Mouse (Mus musculus) heart, embryonic 14.5 days (tissue): Measurements from ENCODE around the gene Hivep3. TPM values are rescaled to one million over a fixed set of nuclear protein-coding genes. Genes with fewer than 3 reads are reported as not detected.

Source experiments
- ATAC-seq: fragments of 200-750 bp; cut with Nextera tagmentation; 2 replicates; pipeline ENCODE4 v1.8.0; 2017; ENCODE audit warnings: low read depth, moderate TSS enrichment; ENCODE audit not compliant: insufficient number of reproducible peaks, insufficient read depth, low FRiP score
- H3K27ac ChIP-seq, 2 experiments: fragments of 200-500 bp in 1 of 2; fragments of 300-500 bp in 1 of 2; sonication (generic) in 1 of 2; replicated peaks in 1 of 2; 2 replicates each; pipeline ENCODE4 v1.5.1; 2012 to 2014; ENCODE audit warnings: low read depth in 2 of 2, low read length in 2 of 2, control low read depth in 1 of 2, mild to moderate bottlenecking in 1 of 2, mixed read lengths in 1 of 2; ENCODE audit not compliant: control insufficient read depth in 1 of 2, insufficient read depth in 1 of 2
- H3K27me3 ChIP-seq: fragments of 300-500 bp; sonication (generic); 2 replicates; pipeline ENCODE4 v1.6.1; 2014; ENCODE audit warnings: mild to moderate bottlenecking, low read length, control low read depth; ENCODE audit not compliant: control insufficient read depth, insufficient read depth
- H3K36me3 ChIP-seq: fragments of 300-500 bp; sonication (generic); 2 replicates; pipeline ENCODE4 v1.6.1; 2014; ENCODE audit warnings: mild to moderate bottlenecking, control low read depth, low read length, mixed read lengths; ENCODE audit not compliant: control insufficient read depth, insufficient read depth
- H3K4me1 ChIP-seq, 2 experiments: fragments of 200-500 bp in 1 of 2; fragments of 300-500 bp in 1 of 2; sonication (generic) in 1 of 2; 2 replicates each; pipeline ENCODE4 v1.6.1; 2012 to 2014; ENCODE audit warnings: low read length in 2 of 2, control low read depth in 1 of 2, mixed read lengths in 1 of 2; ENCODE audit not compliant: control insufficient read depth in 2 of 2, insufficient read depth in 2 of 2
- H3K4me2 ChIP-seq: fragments of 300-500 bp; sonication (generic); 2 replicates; pipeline ENCODE4 v1.6.1; 2014; ENCODE audit warnings: mild to moderate bottlenecking, low read length
- H3K4me3 ChIP-seq, 2 experiments: fragments of 200-500 bp in 1 of 2; fragments of 300-500 bp in 1 of 2; sonication (generic) in 1 of 2; 2 replicates each; pipeline ENCODE4 v1.5.1; 2012 to 2014; ENCODE audit warnings: low read length in 2 of 2, mild to moderate bottlenecking in 2 of 2, control low read depth in 1 of 2, low read depth in 1 of 2, moderate library complexity in 1 of 2; ENCODE audit not compliant: control insufficient read depth in 1 of 2, insufficient read depth in 1 of 2
- H3K9ac ChIP-seq: fragments of 300-500 bp; sonication (generic); 2 replicates; pipeline ENCODE4 v1.6.1; 2014; ENCODE audit warnings: mild to moderate bottlenecking, low read length
- H3K9me3 ChIP-seq: fragments of 300-500 bp; sonication (generic); 2 replicates; pipeline ENCODE4 v1.6.1; 2016; ENCODE audit warnings: low read length, control low read depth; ENCODE audit not compliant: control insufficient read depth
- WGBS: fragments of 180-500 bp; shearing (Covaris S2); extraction: QIAGEN DNeasy Blood & Tissue Kit; methylation state at CpG from one replicate; pipeline ENCODE4 v1.1.7; 2014; 5-methylcytosine and 5-hydroxymethylcytosine counted together
- polyA plus RNA-seq: library from polyadenylated mRNA; unstranded; fragments of >200 nt; fragmentation: Nextera tagmentation; extraction: Ambion mirVana; gene quantifications from 2 replicates; pipeline ENCODE4 v1.2.1, GENCODE M21; 2014

Hivep3 gene
- polyA plus RNA-seq, 1 experiment from 2014 or later, result 6.8 TPM

DNA sequence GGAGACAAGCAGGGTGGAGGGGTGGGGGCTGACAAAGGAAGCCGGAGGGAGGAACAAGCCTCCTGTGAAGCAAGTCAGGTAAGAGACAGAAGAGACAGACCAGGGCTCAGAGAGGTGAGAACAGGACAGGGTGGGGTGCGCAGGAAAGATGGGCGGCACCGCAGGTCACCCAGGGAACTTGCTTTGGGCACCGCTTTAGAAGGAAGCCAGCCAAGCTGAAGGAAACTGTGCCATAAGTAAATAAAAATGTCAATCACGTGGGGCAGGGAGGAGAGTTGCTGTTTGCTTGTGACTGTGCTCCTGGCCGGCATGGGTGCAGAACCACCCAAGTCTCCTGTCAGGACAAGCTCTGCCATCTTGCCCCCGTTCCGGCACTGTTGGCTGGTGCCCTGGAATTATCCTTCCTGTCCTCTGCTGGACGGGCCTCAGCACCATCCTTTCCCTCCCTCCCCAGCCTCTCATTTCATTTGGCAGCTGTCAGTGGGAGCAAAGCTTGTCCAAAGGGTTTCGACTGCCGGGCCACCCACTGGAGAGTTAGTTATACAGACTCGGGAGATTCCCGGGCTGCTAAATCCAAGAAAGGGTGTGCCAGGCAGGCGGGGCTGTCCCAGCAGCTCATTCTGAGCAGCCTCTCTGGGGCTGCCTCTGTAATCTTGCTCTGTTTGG lies 338.4 kb downstream of the Hivep3 start:
- Histone ChIP-seq H3K36me3 (no peaks in the 10 kb centered on the region), H3K27ac (no peak overlapping the region), H3K9ac (no peak overlapping the region), H3K27me3 (no peaks in the 10 kb centered on the region), H3K9me3 (no peaks in the 10 kb centered on the region), H3K4me1 (peaks cover 16 to 26% of the 10 kb centered on the region in 2 experiments), H3K4me2 (no peak overlapping the region), H3K4me3 (no peak overlapping the region)
- WGBS, result 69% methylated on average over 15 of the region's 15 CpGs
- no peak for ATAC-seq

- no peaks in the 10 kb centered on the region for H3K9me3 ChIP-seq
- WGBS, result 74% methylated on average over 5 of the region's 5 CpGs
- H3K4me3 ChIP-seq, result no peak overlapping the region
- peaks cover 16 to 23% of the 10 kb centered on the region in 2 experiments for H3K4me1 ChIP-seq
- no peak overlapping the region for H3K4me2 ChIP-seq
- H3K36me3 ChIP-seq, result no peaks in the 10 kb centered on the region
- H3K9ac ChIP-seq, result no peak overlapping the region
- no peak for ATAC-seq
- H3K27me3 ChIP-seq, result no peaks in the 10 kb centered on the region
- H3K27ac ChIP-seq, result no peak overlapping the region
Observed at GRCm38 (mm10) chr4:120074061-120074460, 340.5 kb downstream of the Hivep3 start.

DNA sequence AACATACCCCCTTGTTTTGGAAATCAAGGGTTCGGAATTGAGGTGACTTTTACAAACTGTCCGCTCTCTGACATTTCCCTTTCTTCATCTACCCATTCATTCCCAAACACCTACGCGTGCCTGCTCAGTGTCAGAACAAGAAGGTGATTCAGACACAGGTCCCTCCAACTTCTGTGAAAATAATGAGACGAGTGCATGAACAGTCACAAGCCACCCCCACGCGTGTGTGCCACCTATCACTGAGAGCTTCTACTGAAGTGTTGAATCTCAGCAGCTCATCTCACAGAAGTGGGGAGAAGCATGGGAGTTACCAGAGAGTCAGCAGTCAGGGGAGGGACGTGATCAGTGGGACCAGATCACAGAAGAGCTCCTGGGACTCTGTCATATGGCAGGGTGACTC lies 343.7 kb downstream of the Hivep3 start:
- no peak overlapping the region for H3K27ac ChIP-seq
- H3K36me3 ChIP-seq, result no peaks in the 10 kb centered on the region
- peaks cover 0 to 7% of the 10 kb centered on the region in 2 experiments; a peak in 1 of 4 replicates for H3K4me1 ChIP-seq
- no peak overlapping the region for H3K9ac ChIP-seq
- no peaks in the 10 kb centered on the region for H3K9me3 ChIP-seq
- no peaks in the 10 kb centered on the region for H3K27me3 ChIP-seq
- no peak overlapping the region for H3K4me2 ChIP-seq
- H3K4me3 ChIP-seq, result no peak overlapping the region
- ATAC-seq, result no peak
- WGBS, result 80% methylated on average over 8 of the region's 8 CpGs

DNA sequence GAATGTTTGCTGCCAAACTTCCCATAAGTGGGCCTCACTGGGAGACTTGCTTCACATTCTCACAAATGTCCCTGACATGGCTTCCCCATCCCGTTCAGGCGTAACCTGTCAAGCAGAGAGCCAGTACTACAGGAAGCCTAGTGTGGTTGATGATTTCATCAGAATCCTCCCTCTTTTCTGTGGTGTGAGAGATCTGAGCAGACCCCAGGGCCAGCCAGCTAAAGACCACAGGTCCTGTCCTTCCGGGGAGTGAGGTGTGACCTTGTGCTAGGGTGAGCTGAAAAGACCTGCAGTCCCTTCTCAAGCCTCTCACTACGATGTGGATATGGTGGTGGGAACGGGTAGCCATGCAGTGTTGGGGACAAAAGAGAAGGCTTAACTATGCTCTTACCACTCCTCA lies 348.9 kb downstream of the Hivep3 start:
- Histone ChIP-seq H3K9me3 (no peaks in the 10 kb centered on the region), H3K36me3 (no peaks in the 10 kb centered on the region), H3K4me3 (no peak overlapping the region), H3K4me1 (no peaks in the 10 kb centered on the region), H3K4me2 (no peak overlapping the region), H3K9ac (no peak overlapping the region), H3K27ac (no peak overlapping the region), H3K27me3 (no peaks in the 10 kb centered on the region)
- no peak for ATAC-seq
- WGBS, result 80% methylated on average over 5 of the region's 5 CpGs

- H3K36me3 ChIP-seq, result no peaks in the 10 kb centered on the region
- 69% methylated on average over 3 of the region's 3 CpGs for WGBS
- no peak overlapping the region for H3K4me2 ChIP-seq
- no peak for ATAC-seq
- no peak overlapping the region for H3K27ac ChIP-seq
- H3K4me1 ChIP-seq, result no peaks in the 10 kb centered on the region
- no peak overlapping the region for H3K4me3 ChIP-seq
- no peaks in the 10 kb centered on the region for H3K27me3 ChIP-seq
- H3K9ac ChIP-seq, result no peak overlapping the region
- no peaks in the 10 kb centered on the region for H3K9me3 ChIP-seq
Observed at GRCm38 (mm10) chr4:120083700-120084099, 350.1 kb downstream of the Hivep3 start.

DNA sequence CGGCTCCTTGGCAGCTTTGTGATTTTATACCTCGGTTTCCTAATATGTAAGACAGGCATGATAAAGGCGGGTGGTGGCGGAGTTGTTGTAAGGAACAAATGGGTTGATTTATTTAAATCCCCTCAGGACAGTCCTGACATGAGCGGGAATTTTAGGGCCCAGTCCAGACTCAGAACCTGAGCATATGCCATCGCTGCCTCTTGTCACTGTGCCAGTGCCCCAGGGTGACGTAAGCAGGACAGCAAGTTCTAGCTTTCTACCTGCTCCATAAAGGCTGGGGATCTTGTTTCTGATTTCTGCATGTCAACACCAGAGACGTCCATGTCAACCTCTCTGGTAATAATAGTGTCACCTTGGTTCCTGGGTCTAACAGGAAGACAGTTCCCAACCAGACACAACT lies 356.0 kb downstream of the Hivep3 start:
- no peaks in the 10 kb centered on the region for H3K36me3 ChIP-seq
- H3K4me1 ChIP-seq, result peaks cover 0 to 4% of the 10 kb centered on the region in 2 experiments; a peak in 2 of 4 replicates
- H3K4me2 ChIP-seq, result no peak overlapping the region
- no peaks in the 10 kb centered on the region for H3K27me3 ChIP-seq
- ATAC-seq, result no peak
- 86% methylated on average over 8 of the region's 8 CpGs for WGBS
- no peak overlapping the region for H3K4me3 ChIP-seq
- H3K27ac ChIP-seq, result no peak overlapping the region
- H3K9me3 ChIP-seq, result no peaks in the 10 kb centered on the region
- no peak overlapping the region for H3K9ac ChIP-seq

DNA sequence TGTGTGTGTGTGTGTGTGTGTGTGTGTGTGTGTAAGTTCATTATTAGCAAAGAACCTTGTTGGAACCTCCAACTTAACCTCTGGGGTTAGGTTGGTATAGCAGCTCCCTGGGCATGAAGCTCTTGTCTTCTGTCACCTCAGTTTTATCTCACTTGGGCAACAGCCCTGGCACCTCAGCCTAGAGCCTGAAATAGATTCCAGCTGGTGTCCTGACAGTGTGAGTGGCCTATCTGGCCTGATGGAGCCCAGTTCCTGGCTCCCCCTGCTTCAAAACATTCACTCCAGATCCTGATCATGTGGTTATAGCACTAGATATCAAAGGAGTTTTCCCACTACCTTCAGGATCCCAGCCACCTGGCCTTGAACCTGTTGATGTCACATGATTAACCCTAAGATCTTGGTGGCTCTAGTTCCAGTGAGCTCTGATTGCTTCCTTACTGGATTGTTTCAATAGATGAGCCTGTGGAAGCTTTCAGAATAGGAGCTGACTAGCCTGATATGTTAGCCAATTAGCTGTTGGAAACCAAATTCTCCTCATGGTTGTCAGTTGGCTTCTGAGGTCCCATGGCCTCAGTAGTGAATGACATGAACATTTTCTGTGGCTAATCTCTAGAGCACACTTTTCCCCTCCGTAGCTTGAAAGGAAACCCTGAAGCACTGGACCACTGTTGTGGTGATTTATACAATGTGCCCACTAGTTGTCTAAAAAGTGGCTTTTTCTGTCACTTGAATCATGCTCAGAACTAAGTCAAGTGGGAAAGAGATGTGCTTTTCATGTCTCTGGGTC lies 358.6 kb downstream of the Hivep3 start:
- H3K27ac ChIP-seq, result peak overlapping the region in 1 of 2 experiments; percentile 49; a peak in 1 of 4 replicates
- WGBS, result 69% methylated on average over 1 of the region's 1 CpGs
- no peaks in the 10 kb centered on the region for H3K9me3 ChIP-seq
- H3K4me3 ChIP-seq, result no peak overlapping the region
- ATAC-seq, result no peak
- no peaks in the 10 kb centered on the region for H3K27me3 ChIP-seq
- no peak overlapping the region for H3K4me2 ChIP-seq
- H3K36me3 ChIP-seq, result no peaks in the 10 kb centered on the region
- no peak overlapping the region for H3K9ac ChIP-seq
- peaks cover 0 to 4% of the 10 kb centered on the region in 2 experiments; a peak in 2 of 4 replicates for H3K4me1 ChIP-seq
